Mouse (Mus musculus) right cerebral cortex, adult 18-20 months (tissue): ENCODE data around the gene Nqo1.

Experiments
- DNase-seq: peaks from one replicate; pipeline ENCODE4 v3.0.0; 2022; ENCODE audit warnings: mixed read lengths

Gene Nqo1

GRCm38 (mm10) chr8:107404057-107404456 is 1.1 kb upstream of the Nqo1 start:
- no peak for DNase-seq

- DNase-seq = no peak
Observed at GRCm38 (mm10) chr8:107401866-107402265, 1.1 kb downstream of the Nqo1 start.

GRCm38 (mm10) chr8:107399495-107399894 is 3.5 kb downstream of the Nqo1 start:
- DNase-seq = peak; percentile 30

- no peak for DNase-seq
Observed at GRCm38 (mm10) chr8:107397665-107398064, 5.3 kb downstream of the Nqo1 start.

- no peak for DNase-seq
Observed at GRCm38 (mm10) chr8:107396106-107396670, 6.8 kb downstream of the Nqo1 start.

GRCm38 (mm10) chr8:107395397-107395796 is 7.6 kb downstream of the Nqo1 start:
- DNase-seq = no peak

GRCm38 (mm10) chr8:107391136-107391516 is 11.9 kb downstream of the Nqo1 start:
- no peak for DNase-seq

- DNase-seq = no peak
Observed at GRCm38 (mm10) chr8:107390476-107391135, 12.4 kb downstream of the Nqo1 start.

GRCm38 (mm10) chr8:107389557-107389956 is 13.4 kb downstream of the Nqo1 start:
- peak; percentile 17 for DNase-seq

- DNase-seq = no peak
Observed at GRCm38 (mm10) chr8:107387861-107388260, 15.1 kb downstream of the Nqo1 start.

- DNase-seq = no peak
Observed at GRCm38 (mm10) chr8:107386642-107387041, 16.4 kb downstream of the Nqo1 start.

- no peak for DNase-seq
Observed at GRCm38 (mm10) chr8:107386171-107386570, 16.8 kb downstream of the Nqo1 start.

GRCm38 (mm10) chr8:107385063-107385462 is 17.9 kb downstream of the Nqo1 start:
- DNase-seq = no peak

GRCm38 (mm10) chr8:107384651-107385050 is 18.4 kb downstream of the Nqo1 start:
- no peak for DNase-seq

GRCm38 (mm10) chr8:107382898-107383297 is 20.1 kb downstream of the Nqo1 start:
- no peak for DNase-seq

GRCm38 (mm10) chr8:107381666-107382065 is 21.3 kb downstream of the Nqo1 start:
- no peak for DNase-seq

GRCm38 (mm10) chr8:107380734-107381133 is 22.3 kb downstream of the Nqo1 start:
- no peak for DNase-seq

GRCm38 (mm10) chr8:107377346-107377745 is 25.7 kb downstream of the Nqo1 start:
- DNase-seq = no peak

- DNase-seq = no peak
Observed at GRCm38 (mm10) chr8:107370311-107370710, 32.7 kb downstream of the Nqo1 start.
